Mouse (Mus musculus) embryonic stem cell, embryonic (primary cell): ENCODE results near the gene Cep250.

Experiments
- CTCF ChIA-PET, 4 experiments: fragments of 300-600 bp in 2 of 4; fragments of 350-600 bp in 2 of 4; sonication (Branson Sonifier 250); formaldehyde crosslinking; loops; one replicate each; lab custom pipeline; 2022; ENCODE audit warnings: inconsistent platforms in 2 of 4; lab: Charles Lee
- POLR2A ChIA-PET, 4 experiments: fragments of 300-600 bp in 2 of 4; fragments of 350-600 bp in 2 of 4; sonication (Branson Sonifier 250); formaldehyde crosslinking; loops; one replicate each; lab custom pipeline; 2022; ENCODE audit warnings: antibody characterized with exemption in 4 of 4, inconsistent platforms in 1 of 4; lab: Charles Lee

The Cep250 gene

DNA sequence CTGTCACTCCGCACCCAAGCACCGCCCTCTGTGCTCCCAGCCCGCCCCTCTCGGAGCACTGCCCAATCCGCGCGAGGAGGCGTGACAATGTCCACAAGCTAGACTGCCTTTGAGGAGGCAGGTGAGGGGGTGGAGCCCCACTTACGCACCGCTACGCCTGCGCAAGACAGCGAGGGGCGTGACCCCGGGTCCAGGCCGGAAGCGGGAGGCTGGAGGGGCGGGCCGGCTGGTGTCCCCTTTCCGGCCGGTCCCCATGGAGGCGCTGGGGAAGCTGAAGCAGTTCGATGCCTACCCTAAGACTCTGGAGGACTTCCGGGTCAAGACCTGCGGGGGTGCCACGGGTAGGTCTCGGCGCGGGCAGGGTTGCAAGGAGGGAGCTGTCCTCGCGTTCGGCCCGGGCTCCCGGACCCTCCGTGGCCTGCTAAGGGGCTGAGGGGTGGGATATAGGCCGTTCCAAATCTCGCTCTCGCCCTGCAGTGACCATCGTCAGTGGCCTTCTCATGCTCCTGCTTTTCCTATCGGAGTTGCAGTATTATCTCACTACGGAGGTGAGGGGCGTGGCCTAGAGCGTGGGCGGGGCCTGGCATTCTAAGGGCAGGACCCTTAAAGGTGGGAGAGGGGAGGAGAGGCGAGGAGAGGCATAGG lies 51.8 kb downstream of the Cep250 start, which contains the start of the genes 6430550D23Rik and Ergic3:
TSS of gene 6430550D23Rik (minus strand) at position 90 of the 645 bp plus-strand sequence.
TSS of gene Ergic3 (plus strand) at position 158 of the 645 bp plus-strand sequence.
- POLR2A ChIA-PET, result interaction anchor here in 3 of 4 experiments (0.5 to 3.4 kb wide), 50 partner anchors 10 to 767 kb away, joined by 3 to 22 read pairs (median 4); partner anchors contain the start of genes Cpne1 (in 3 of the 3), Rbm12 (in 3 of the 3), Cep250 (in 2 of the 3) and Spag4 (in 2 of the 3)
- CTCF ChIA-PET, result interaction anchor here in 2 of 4 experiments (0.5 to 1.5 kb wide), 8 partner anchors 13 to 1422 kb away, joined by 3 to 6 read pairs (median 3); partner anchors contain the start of genes Acss2 (in 1 of the 2), BC029722 (in 1 of the 2), Cep250 (in 1 of the 2) and Ggt7 (in 1 of the 2)

DNA sequence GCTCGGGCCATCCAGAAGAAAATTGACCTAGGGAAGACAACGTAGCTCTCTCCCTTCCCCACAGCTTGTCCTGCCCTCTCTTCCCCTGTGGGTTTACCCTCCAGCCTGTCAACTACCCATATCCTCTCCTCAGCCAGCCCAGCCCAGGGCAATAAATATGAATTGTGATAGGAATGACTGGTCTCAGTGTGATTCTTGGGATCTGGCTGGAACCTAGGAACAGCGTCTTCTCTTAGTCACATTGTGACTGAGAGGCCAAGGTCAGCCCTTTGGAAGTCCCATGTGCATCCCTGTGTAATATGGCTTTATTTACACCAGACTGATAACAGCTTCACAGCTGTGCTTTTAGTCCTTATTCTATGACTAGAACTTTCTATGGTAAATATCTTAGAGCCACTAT lies 61.8 kb downstream of the Cep250 start:
- POLR2A ChIA-PET, result interaction anchor here in 2 of 4 experiments (0.8 to 1.5 kb wide), 3 partner anchors 9 to 48 kb away, joined by 3 to 4 read pairs (median 4); no protein-coding TSS in a partner anchor

DNA sequence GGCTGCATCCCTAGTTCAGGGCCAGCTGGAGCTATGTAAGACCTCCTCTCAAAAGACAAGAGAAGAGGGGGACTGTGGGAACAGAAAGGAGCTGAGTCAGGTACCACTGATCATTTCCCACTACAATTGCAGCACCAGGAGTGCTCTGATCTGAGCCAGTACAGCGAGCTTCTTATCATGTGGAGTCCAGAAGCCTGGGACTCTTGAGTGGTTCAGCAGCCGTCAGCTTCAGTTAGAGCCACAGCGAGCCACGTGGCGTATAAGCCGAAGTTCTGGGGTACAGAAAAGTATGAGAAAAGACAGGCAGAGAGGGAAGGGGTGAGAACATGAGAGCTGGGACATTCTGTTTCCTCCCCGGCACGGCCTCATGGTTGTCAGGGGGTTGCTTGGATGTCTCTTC lies 65.0 kb downstream of the Cep250 start:
- ChIA-PET CTCF (interaction anchor here in 3 of 4 experiments (0.7 to 1.5 kb wide), 4 partner anchors 9 to 16 kb away, joined by 3 to 6 read pairs (median 4); no protein-coding TSS in a partner anchor), POLR2A (interaction anchor here in 2 of 4 experiments (0.7 to 2.5 kb wide), 7 partner anchors 10 to 202 kb away, joined by 3 to 14 read pairs (median 5); partner anchors contain the start of genes 6430550D23Rik (in 2 of the 2), Ergic3 (in 2 of the 2) and BC029722 (in 1 of the 2))

More for the DNA sequence above, 61.8 kb downstream of the Cep250 start:
- CTCF ChIA-PET, result no interaction called here

DNA sequence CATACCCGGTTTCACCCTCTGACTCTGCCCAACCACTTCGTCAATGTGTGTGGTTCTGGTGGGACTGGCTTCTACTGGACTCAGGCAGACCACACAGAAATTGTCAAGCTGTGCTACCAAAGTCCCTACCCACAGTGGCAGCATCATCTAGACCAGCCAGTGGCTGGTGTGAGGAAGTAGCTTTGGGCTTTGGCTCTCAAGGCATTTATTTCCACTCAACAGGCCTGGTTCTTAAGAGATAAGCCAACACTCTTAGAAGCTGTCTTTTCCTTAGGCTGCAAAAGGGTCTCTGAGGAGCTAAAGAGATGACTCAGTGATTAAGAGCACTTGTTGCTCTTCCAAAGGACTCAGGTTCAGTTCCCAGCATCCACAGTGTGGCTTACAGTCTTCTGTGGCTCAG lies 65.5 kb downstream of the Cep250 start:
- ChIA-PET POLR2A (interaction anchor here in 1 of 4 experiments (1.2 to 2.5 kb wide), 4 partner anchors 9 to 20 kb away, joined by 3 to 14 read pairs (median 8); partner anchors contain the start of genes 6430550D23Rik and Ergic3), CTCF (interaction anchor here in 2 of 4 experiments (0.8 to 1.5 kb wide), 3 partner anchors 8 to 10 kb away, joined by 3 to 6 read pairs (median 4); no protein-coding TSS in a partner anchor)

DNA sequence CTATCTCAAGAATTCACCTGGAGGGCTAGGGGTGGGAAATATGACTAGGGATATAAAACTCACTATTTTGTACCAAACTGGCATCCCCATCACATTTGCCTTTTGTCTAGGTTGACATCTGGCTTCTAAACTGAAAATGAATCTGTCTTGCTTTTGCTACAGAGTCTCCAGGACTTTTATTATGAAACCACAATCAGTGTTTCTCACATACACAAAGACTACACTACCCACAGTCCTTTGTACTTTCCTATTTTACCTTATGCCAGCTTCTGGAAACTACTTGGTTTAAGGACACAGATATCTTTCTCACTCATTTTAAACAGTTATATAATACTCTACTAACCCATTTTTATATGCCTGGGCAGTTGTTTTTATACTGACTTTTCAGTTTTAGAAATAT lies 69.2 kb downstream of the Cep250 start:
- ChIA-PET CTCF (no interaction called here), POLR2A (interaction anchor here in 1 of 4 experiments (0.6 to 1.4 kb wide), 4 partner anchors 8 to 59 kb away, joined by 3 to 6 read pairs (median 4); partner anchors contain the start of genes 6430550D23Rik and Ergic3)

DNA sequence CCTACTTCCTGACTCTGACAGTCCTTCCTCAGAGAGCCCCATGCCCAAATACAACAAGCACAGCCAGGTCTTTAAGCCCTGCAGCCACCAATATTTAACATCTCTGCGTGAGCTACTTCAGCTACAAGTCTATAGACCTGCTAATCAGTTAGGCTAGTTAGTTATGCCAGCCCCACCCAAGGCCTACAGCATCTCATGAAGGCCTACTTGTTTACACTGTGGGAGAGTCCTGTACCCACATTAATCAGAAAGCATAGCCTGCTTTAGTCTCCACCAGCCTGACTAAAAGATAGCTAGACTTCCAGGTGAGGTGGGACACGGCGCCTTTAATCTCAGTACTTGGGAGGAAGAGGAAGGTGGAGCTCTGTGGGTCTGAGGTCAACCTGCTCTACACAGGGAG lies 83.1 kb downstream of the Cep250 start:
- ChIA-PET POLR2A (interaction anchor here in 3 of 4 experiments (0.6 to 1.0 kb wide), 4 partner anchors 9 to 433 kb away, joined by 3 to 5 read pairs (median 4); no protein-coding TSS in a partner anchor), CTCF (interaction anchor here in 1 of 4 experiments (0.7 kb wide), 1 partner anchor 344 kb away, joined by 4 read pairs; no protein-coding TSS in a partner anchor)

DNA sequence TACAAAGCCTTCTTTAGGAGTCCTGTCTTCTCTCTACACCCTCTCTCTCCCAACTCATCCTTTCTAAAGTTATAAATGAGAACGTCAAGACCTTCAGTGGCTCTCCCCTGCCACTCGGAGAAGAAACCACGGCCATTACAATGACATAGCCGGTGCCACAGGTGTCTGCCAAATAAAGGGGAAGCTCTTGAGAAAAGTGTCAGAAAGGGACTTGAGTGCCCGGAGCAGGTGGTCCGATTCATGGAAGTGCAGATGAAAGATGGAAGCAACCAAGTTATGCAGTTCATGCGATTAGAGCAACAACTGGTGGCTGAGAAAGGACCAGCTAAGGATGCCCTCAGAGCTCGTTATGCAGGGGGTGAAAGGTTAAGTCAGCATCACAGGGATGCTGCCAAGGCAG lies 86.6 kb downstream of the Cep250 start:
- ChIA-PET POLR2A (interaction anchor here in 1 of 4 experiments (0.8 to 1.2 kb wide), 2 partner anchors 10 to 34 kb away, joined by 3 to 4 read pairs; partner anchors contain the start of gene Fer1l4), CTCF (no interaction called here)

DNA sequence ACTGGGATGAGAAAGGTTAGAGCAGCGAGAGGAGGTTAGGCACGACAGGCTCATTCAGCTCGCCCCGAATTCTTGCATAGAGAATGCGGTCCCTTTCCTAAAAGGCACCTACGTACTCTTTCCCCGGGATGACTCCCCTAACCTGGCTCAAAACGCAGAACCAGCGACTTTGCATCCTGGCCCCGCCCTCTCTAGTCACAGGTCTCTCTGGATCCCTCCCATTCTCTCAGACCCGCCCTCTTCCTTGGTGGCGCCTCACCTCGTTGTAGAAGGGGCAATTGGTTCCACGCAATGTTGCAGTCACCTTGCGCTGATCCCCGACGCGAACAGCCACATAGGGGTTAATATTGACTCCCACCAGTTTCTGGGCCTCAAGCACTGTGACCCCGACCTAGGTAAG lies 91.7 kb downstream of the Cep250 start:
- POLR2A ChIA-PET, result interaction anchor here in 2 of 4 experiments (0.9 to 1.2 kb wide), 2 partner anchors 8 to 13 kb away, joined by 3 to 4 read pairs; no protein-coding TSS in a partner anchor

More for the DNA sequence above, 91.7 kb downstream of the Cep250 start:
- CTCF ChIA-PET, result no interaction called here
